Mouse (Mus musculus) G1E (cell line): ENCODE data around the gene Epb41l3.

Experiments
- CTCF ChIP-seq: IDR thresholded peaks from 2 replicates; pipeline ENCODE4 v1.5.1; 2012; ENCODE audit warnings: low read depth, low read length, inconsistent platforms, mixed read lengths
- POLR2AphosphoS5 ChIP-seq: IDR thresholded peaks from 2 replicates; pipeline ENCODE4 v1.6.1; 2012; ENCODE audit warnings: low read depth, low read length, inconsistent platforms; ENCODE audit not compliant: insufficient replicate concordance

DNA sequence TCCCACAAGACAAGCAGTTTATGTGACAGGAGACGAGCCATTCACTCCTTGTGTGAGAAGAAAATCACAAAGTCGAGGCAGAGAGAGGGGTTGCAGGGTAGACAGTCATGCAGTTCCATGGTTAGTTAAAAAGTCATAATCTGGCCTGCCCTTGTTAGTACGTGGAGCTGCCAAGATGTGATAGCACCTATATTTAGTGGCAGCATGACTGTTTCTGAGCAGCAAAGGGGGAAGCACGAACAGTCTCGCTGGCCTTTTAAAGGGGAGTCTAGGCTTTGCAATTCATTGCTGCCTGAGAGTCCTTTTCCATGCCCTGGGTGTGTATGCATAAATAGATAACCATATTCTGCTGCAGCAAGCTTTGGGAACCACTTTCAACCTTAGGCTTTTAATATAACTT lies 191.5 kb downstream of the Epb41l3 start:
- TF ChIP-seq CTCF (no peak), POLR2AphosphoS5 (no peak)
